In genomic region chr11:54313391-54314360, GRCm38 (mm10) we compare ENCODE assay signal across 16 mouse cellular contexts. TPM values are rescaled to one million over a fixed set of nuclear protein-coding genes. Genes with fewer than 3 reads are reported as not detected.
DNase-seq lines count a peak whose midpoint lies in the region; ATAC-seq and TF ChIP-seq lines count a peak whose summit lies in the region.
"Had no signal": no experiment of that assay in that cellular context is flagged by ENCODE, and none has a peak within 500 bp of the region (broad histone marks: within the 10 kb centered on the region; RNA-seq: fewer than 3 reads in every experiment).

No protein-coding gene starts in this region.

- peak in 1 of 2 experiments; percentile 11 for DNase-seq in cerebellum, adult 2 months
- DNase-seq in cerebellum, adult 8-10 months: no peak
- DNase-seq in heart, postnatal 0 days (ENCODE audit: low spot score): peak; percentile 17
- DNase-seq in neural tube, embryonic 10.5 days (ENCODE audit: extremely low spot score, low spot score): no peak
- no peak for DNase-seq in adrenal gland, postnatal 36 days
- DNase-seq: gastrocnemius, postnatal 10 days; kidney, adult 11 months; layer of hippocampus, adult 9-11 months had no signal

- no peak for TF ChIP-seq POLR2A in cerebellum, adult 2 months (IDR thresholded peaks at IDR 0.05; ENCODE audit: borderline replicate concordance, insufficient read depth, low read length)
- TF ChIP-seq POLR2A in small intestine, adult 2 months (IDR thresholded peaks at IDR 0.05; ENCODE audit: low read depth, low read length): no peak

- no peaks in the 10 kb centered on the region for H3K36me3 ChIP-seq in heart, postnatal 0 days (replicated peaks; ENCODE audit: control insufficient read depth, insufficient read depth, low read length)
- H3K36me3 ChIP-seq in heart, embryonic 12.5 days: no peaks in the 10 kb centered on the region
- no peaks in the 10 kb centered on the region for H3K36me3 ChIP-seq in neural tube, embryonic 13.5 days
- H3K36me3 ChIP-seq in small intestine, adult 2 months (ENCODE audit: control insufficient read depth, insufficient read depth, low read length): no peaks in the 10 kb centered on the region

- no peak overlapping the region for H3K9ac ChIP-seq in heart, postnatal 0 days (replicated peaks; ENCODE audit: low read depth, low read length)
- H3K9ac ChIP-seq in heart, embryonic 12.5 days: no peak overlapping the region
- H3K9ac ChIP-seq in neural tube, embryonic 13.5 days: no peak overlapping the region

- H3K9me3 ChIP-seq in heart, postnatal 0 days (replicated peaks; ENCODE audit: control insufficient read depth, low read length): no peaks in the 10 kb centered on the region
- H3K9me3 ChIP-seq in heart, embryonic 12.5 days (replicated peaks): no peaks in the 10 kb centered on the region
- H3K9me3 ChIP-seq in neural tube, embryonic 13.5 days: no peaks in the 10 kb centered on the region

- no peak for TF ChIP-seq EP300 in heart, postnatal 0 days (IDR thresholded peaks at IDR 0.05; ENCODE audit: low read depth)

- WGBS in cerebellum, adult 2 months: 73% methylated on average over 7 of the region's 7 CpGs
- 51% methylated on average over 7 of the region's 7 CpGs for WGBS in heart, postnatal 0 days
- 44% methylated on average over 7 of the region's 7 CpGs for WGBS in heart, embryonic 12.5 days
- WGBS in neural tube, embryonic 13.5 days: 71% methylated on average over 7 of the region's 7 CpGs
- 78% methylated on average over 7 of the region's 7 CpGs for WGBS in small intestine, adult 2 months

- H3K4me3 ChIP-seq in cerebellum, adult 2 months (replicated peaks; ENCODE audit: insufficient read depth, low read depth, low read length): no peak overlapping the region
- no peak overlapping the region for H3K4me3 ChIP-seq in heart, postnatal 0 days (ENCODE audit: low read depth, low read length)
- no peak overlapping the region for H3K4me3 ChIP-seq in heart, embryonic 12.5 days
- H3K4me3 ChIP-seq in neural tube, embryonic 13.5 days: no peak overlapping the region
- H3K4me3 ChIP-seq in small intestine, adult 2 months (ENCODE audit: low read depth, low read length): no peak overlapping the region

- no peaks in the 10 kb centered on the region for H3K27me3 ChIP-seq in cerebellum, adult 2 months (ENCODE audit: control insufficient read depth, insufficient read depth, low read length)
- H3K27me3 ChIP-seq in heart, postnatal 0 days (ENCODE audit: control insufficient read depth, insufficient read depth, low read length): no peaks in the 10 kb centered on the region
- no peaks in the 10 kb centered on the region; the same call in 1 of the 2 replicates for H3K27me3 ChIP-seq in heart, embryonic 12.5 days (replicated peaks)
- no peaks in the 10 kb centered on the region for H3K27me3 ChIP-seq in neural tube, embryonic 13.5 days
- no peaks in the 10 kb centered on the region for H3K27me3 ChIP-seq in small intestine, adult 2 months (ENCODE audit: control insufficient read depth, insufficient read depth, low read length)

- no peak for TF ChIP-seq CTCF in cerebellum, adult 2 months (IDR thresholded peaks at IDR 0.05; ENCODE audit: borderline replicate concordance, insufficient read depth, low read depth, low read length)
- no peak for TF ChIP-seq CTCF in heart, postnatal 0 days (IDR thresholded peaks at IDR 0.05; ENCODE audit: low read depth)
- no peak for TF ChIP-seq CTCF in small intestine, adult 2 months (IDR thresholded peaks at IDR 0.05; ENCODE audit: extremely low read depth, insufficient read length, insufficient replicate concordance, low read depth, low read length)

- ATAC-seq in heart, postnatal 0 days (ENCODE audit: insufficient read depth, low read depth): no peak
- no peak for ATAC-seq in heart, embryonic 12.5 days (ENCODE audit: insufficient number of reproducible peaks, low FRiP score)
- ATAC-seq in neural tube, embryonic 13.5 days (ENCODE audit: low read depth): 0 out of 2 replicates have a peak, but pooled peaks have one; percentile 32

- H3K27ac ChIP-seq in cerebellum, adult 2 months (ENCODE audit: insufficient read depth, low read length): 0 out of 2 replicates have a peak overlapping the region, but pooled peaks have one; percentile 20
- no peak overlapping the region; the same call in 1 of the 2 replicates for H3K27ac ChIP-seq in heart, postnatal 0 days (ENCODE audit: low read depth)
- H3K27ac ChIP-seq in heart, embryonic 12.5 days (ENCODE audit: poor library complexity, severe bottlenecking): no peak overlapping the region; the same call in 1 of the 2 replicates
- H3K27ac ChIP-seq in neural tube, embryonic 13.5 days (replicated peaks): peak overlapping the region; percentile 61; the same call in 1 of the 2 replicates
- peak overlapping the region; percentile 51; the same call in 1 of the 2 replicates for H3K27ac ChIP-seq in small intestine, adult 2 months (ENCODE audit: insufficient read depth, low read depth, low read length)

- no peak overlapping the region for H3K4me2 ChIP-seq in heart, postnatal 0 days (ENCODE audit: low read depth, low read length)
- H3K4me2 ChIP-seq in heart, embryonic 12.5 days: no peak overlapping the region
- no peak overlapping the region for H3K4me2 ChIP-seq in neural tube, embryonic 13.5 days

- peaks cover 61% of the 10 kb centered on the region for H3K4me1 ChIP-seq in cerebellum, adult 2 months (ENCODE audit: control insufficient read depth, insufficient read depth, low read length)
- H3K4me1 ChIP-seq in heart, postnatal 0 days (ENCODE audit: control insufficient read depth, insufficient read depth): peaks cover 8% of the 10 kb centered on the region; the same call in 1 of the 2 replicates
- peaks cover 37% of the 10 kb centered on the region for H3K4me1 ChIP-seq in heart, embryonic 12.5 days (replicated peaks)
- peaks cover 47% of the 10 kb centered on the region for H3K4me1 ChIP-seq in neural tube, embryonic 13.5 days (replicated peaks)
- peaks cover 19% of the 10 kb centered on the region; the same call in 1 of the 2 replicates for H3K4me1 ChIP-seq in small intestine, adult 2 months (ENCODE audit: control insufficient read depth, insufficient read depth, insufficient read length, low read length)

RNA-seq across cellular contexts. Expression of gene Acsl6, which starts 10.1 kb away (rescaled TPM):
- 189 and 194 TPM in 2 replicates for polyA plus RNA-seq in cerebellum, adult 2 months (2012; rRNA removed)
- total RNA-seq in heart, postnatal 0 days (2014; rRNA removed; ENCODE audit: low replicate concordance): 0.04 and 0.97 TPM in 2 replicates
- polyA plus RNA-seq in heart, postnatal 0 days (2015; fragmentation: Nextera tagmentation; extraction: Ambion mirVana): 0.32 and 0.51 TPM in 2 replicates
- polyA plus RNA-seq in heart, embryonic 12.5 days (2016; fragmentation: Nextera tagmentation; extraction: Ambion mirVana): 0.40 and 0.55 TPM in 2 replicates
- 32.2 and 37.0 TPM in 2 replicates for polyA plus RNA-seq in neural tube, embryonic 13.5 days (2015; fragmentation: Nextera tagmentation; extraction: Ambion mirVana)
- polyA plus RNA-seq in small intestine, adult 2 months (2012; rRNA removed): 0.42 and 0.81 TPM in 2 replicates
- 1 to 10 TPM; 2.7 to 3.1 TPM for total RNA-seq in adrenal gland, postnatal 36 days (2021)

RNA-seq across cellular contexts. Expression of gene Il3, which starts 46.6 kb away (rescaled TPM):
- polyA plus RNA-seq in cerebellum, adult 2 months (2012; rRNA removed): not detected in 2 replicates
- total RNA-seq in heart, postnatal 0 days (2014; rRNA removed; ENCODE audit: low replicate concordance): not detected in 2 replicates
- polyA plus RNA-seq in heart, postnatal 0 days (2015; fragmentation: Nextera tagmentation; extraction: Ambion mirVana): not detected in 2 replicates
- polyA plus RNA-seq in heart, embryonic 12.5 days (2016; fragmentation: Nextera tagmentation; extraction: Ambion mirVana): not detected in 2 replicates
- not detected in 2 replicates for polyA plus RNA-seq in neural tube, embryonic 13.5 days (2015; fragmentation: Nextera tagmentation; extraction: Ambion mirVana)
- not detected in 2 replicates for polyA plus RNA-seq in small intestine, adult 2 months (2012; rRNA removed)
- total RNA-seq in adrenal gland, postnatal 36 days (2021): not detected
- total RNA-seq: gastrocnemius, postnatal 10 days; hematopoietic stem cell, adult 5-6 weeks; left cerebral cortex, postnatal 4 days had no signal
- polyA plus RNA-seq: forebrain, embryonic 11.5 days; lung, embryonic 16.5 days had no signal

RNA-seq across cellular contexts. Expression of gene Meikin, which starts 56.8 kb away (rescaled TPM):
- polyA plus RNA-seq in cerebellum, adult 2 months (2012; rRNA removed): not detected in 2 replicates
- not detected in 2 replicates for total RNA-seq in heart, postnatal 0 days (2014; rRNA removed; ENCODE audit: low replicate concordance)
- polyA plus RNA-seq in heart, postnatal 0 days (2015; fragmentation: Nextera tagmentation; extraction: Ambion mirVana): not detected in 2 replicates
- not detected in 2 replicates for polyA plus RNA-seq in heart, embryonic 12.5 days (2016; fragmentation: Nextera tagmentation; extraction: Ambion mirVana)
- not detected in 2 replicates for polyA plus RNA-seq in neural tube, embryonic 13.5 days (2015; fragmentation: Nextera tagmentation; extraction: Ambion mirVana)
- polyA plus RNA-seq in small intestine, adult 2 months (2012; rRNA removed): not detected in 2 replicates
- not detected for total RNA-seq in adrenal gland, postnatal 36 days (2021)
- total RNA-seq: gastrocnemius, postnatal 10 days; hematopoietic stem cell, adult 5-6 weeks; left cerebral cortex, postnatal 4 days had no signal
- polyA plus RNA-seq: forebrain, embryonic 11.5 days; lung, embryonic 16.5 days; thymus, postnatal 0 days had no signal

Comparison
In these comparisons a context has a peak if more than half of its experiments do, and no peak if none do; other contexts are left out.
1. H3K27ac ChIP-seq: peak in cerebellum, adult 2 months (single experiment), neural tube, embryonic 13.5 days (single experiment) and small intestine, adult 2 months (single experiment); none in heart, postnatal 0 days (single experiment) and heart, embryonic 12.5 days (single experiment).
2. RNA of gene Acsl6, which starts 10.1 kb away (polyA plus RNA-seq): 189 to 194 TPM in cerebellum, adult 2 months and 32.2 to 37.0 TPM in neural tube, embryonic 13.5 days; 0.40 to 0.55 TPM in heart, embryonic 12.5 days, 0.32 to 0.51 TPM in heart, postnatal 0 days and 0.42 to 0.81 TPM in small intestine, adult 2 months; every median in the first group is over 10 times any median in the second.